Mouse (Mus musculus) hindbrain, embryonic 16.5 days (tissue): ENCODE results near the gene Pla2g12b. TPM values are rescaled to one million over a fixed set of nuclear protein-coding genes. Genes with fewer than 3 reads are reported as not detected.
"Not testable (repeated sequence)": the region's sequence is repeated elsewhere in the genome, so short reads cannot be mapped to it uniquely, and the experiment has no call there.

ENCODE experiments used
- ATAC-seq: fragments of 200-750 bp; cut with Nextera tagmentation; 2 replicates; pipeline ENCODE4 v1.8.0; 2017; ENCODE audit warnings: moderate TSS enrichment, moderate library complexity
- H3K27ac ChIP-seq: fragments of 300-500 bp; sonication (generic); 2 replicates; pipeline ENCODE4 v1.5.1; 2014; ENCODE audit warnings: low read depth, mild to moderate bottlenecking, control low read depth, low read length, moderate library complexity
- H3K27me3 ChIP-seq: fragments of 300-500 bp; sonication (generic); replicated peaks from 2 replicates; pipeline ENCODE4 v1.6.1; 2014; ENCODE audit warnings: low read length; ENCODE audit not compliant: control insufficient read depth, insufficient read depth
- H3K36me3 ChIP-seq: fragments of 300-500 bp; sonication (generic); 2 replicates; pipeline ENCODE4 v1.6.1; 2014; ENCODE audit warnings: mild to moderate bottlenecking, low read length, moderate library complexity, mixed read lengths; ENCODE audit not compliant: control insufficient read depth, insufficient read depth
- H3K4me1 ChIP-seq: fragments of 300-500 bp; sonication (generic); 2 replicates; pipeline ENCODE4 v1.6.1; 2014; ENCODE audit warnings: low read depth, low read length; ENCODE audit not compliant: control insufficient read depth, insufficient read depth
- H3K4me2 ChIP-seq: fragments of 300-500 bp; sonication (generic); 2 replicates; pipeline ENCODE4 v1.6.1; 2014; ENCODE audit warnings: mild to moderate bottlenecking, low read length, control low read depth, moderate library complexity
- H3K4me3 ChIP-seq: fragments of 300-500 bp; sonication (generic); 2 replicates; pipeline ENCODE4 v1.5.1; 2014; ENCODE audit warnings: mild to moderate bottlenecking, low read length, control low read depth, moderate library complexity
- H3K9ac ChIP-seq: fragments of 300-500 bp; sonication (generic); 2 replicates; pipeline ENCODE4 v1.6.1; 2014; ENCODE audit warnings: low read depth, mild to moderate bottlenecking, control low read depth, low read length, moderate library complexity
- H3K9me3 ChIP-seq: fragments of 300-500 bp; sonication (generic); 2 replicates; pipeline ENCODE4 v1.6.1; 2014; ENCODE audit warnings: mild to moderate bottlenecking, low read length, moderate library complexity; ENCODE audit not compliant: control insufficient read depth
- WGBS: fragments of 180-500 bp; shearing (Covaris S2); extraction: QIAGEN DNeasy Blood & Tissue Kit; methylation state at CpG from one replicate; pipeline ENCODE4 v1.1.7; 2014; 5-methylcytosine and 5-hydroxymethylcytosine counted together
- polyA plus RNA-seq: library from polyadenylated mRNA; unstranded; fragments of >200 nt; fragmentation: Nextera tagmentation; extraction: Ambion mirVana; gene quantifications from 2 replicates; pipeline ENCODE4 v1.2.1, GENCODE M21; 2015

Pla2g12b gene
- polyA plus RNA-seq, 1 experiment from 2014 or later, result not detected

DNA sequence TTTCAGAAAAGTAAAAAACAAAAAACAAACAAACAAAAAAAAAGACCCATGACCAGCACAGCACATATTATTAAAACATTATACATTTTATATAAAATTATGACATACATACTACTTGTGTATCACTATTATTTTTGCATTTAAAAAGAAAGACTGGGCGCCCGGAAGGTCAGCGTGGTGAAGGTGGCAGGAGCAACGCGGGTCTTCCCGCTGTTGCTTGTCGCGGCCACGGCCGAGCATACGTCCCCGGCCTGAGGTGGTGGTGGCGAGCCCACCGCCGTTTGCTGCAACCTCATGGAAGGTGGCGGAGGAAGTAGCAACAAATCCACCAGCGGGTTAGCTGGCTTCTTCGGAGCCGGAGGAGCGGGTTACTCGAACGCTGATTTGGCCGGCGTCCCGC lies 8.0 kb upstream of the Pla2g12b start, which contains the start of gene Gm10273:
Gm10273 (plus strand) TSS at position 172 of the 400 bp plus-strand sequence.
- ATAC-seq, H3K36me3 ChIP-seq, H3K27me3 ChIP-seq, H3K9ac ChIP-seq, H3K4me2 ChIP-seq, H3K4me1 ChIP-seq, H3K9me3 ChIP-seq, H3K27ac ChIP-seq, H3K4me3 ChIP-seq: not testable (repeated sequence)
- 95% methylated on average over 10 of the region's 25 CpGs for WGBS

GRCm38 (mm10) chr10:59403793-59404149 lies 311 bp downstream of the Pla2g12b start:
- H3K4me1 ChIP-seq, result no peaks in the 10 kb centered on the region
- H3K36me3 ChIP-seq, result no peaks in the 10 kb centered on the region
- 74% methylated on average over 10 of the region's 10 CpGs for WGBS
- no peak overlapping the region for H3K4me3 ChIP-seq
- no peak overlapping the region for H3K27ac ChIP-seq
- no peak overlapping the region for H3K4me2 ChIP-seq
- ATAC-seq, result no peak
- no peaks in the 10 kb centered on the region for H3K27me3 ChIP-seq
- H3K9me3 ChIP-seq, result peaks cover 2% of the 10 kb centered on the region; the same call in 1 of the 2 replicates
- no peak overlapping the region for H3K9ac ChIP-seq

- Histone ChIP-seq H3K27ac (no peak overlapping the region), H3K4me2 (no peak overlapping the region), H3K4me3 (no peak overlapping the region), H3K4me1 (no peaks in the 10 kb centered on the region), H3K36me3 (no peaks in the 10 kb centered on the region), H3K9me3 (no peaks in the 10 kb centered on the region), H3K27me3 (no peaks in the 10 kb centered on the region), H3K9ac (no peak overlapping the region)
- no peak for ATAC-seq
- 68% methylated on average over 6 of the region's 6 CpGs for WGBS
Observed at GRCm38 (mm10) chr10:59408499-59408898, 5.0 kb downstream of the Pla2g12b start.

DNA sequence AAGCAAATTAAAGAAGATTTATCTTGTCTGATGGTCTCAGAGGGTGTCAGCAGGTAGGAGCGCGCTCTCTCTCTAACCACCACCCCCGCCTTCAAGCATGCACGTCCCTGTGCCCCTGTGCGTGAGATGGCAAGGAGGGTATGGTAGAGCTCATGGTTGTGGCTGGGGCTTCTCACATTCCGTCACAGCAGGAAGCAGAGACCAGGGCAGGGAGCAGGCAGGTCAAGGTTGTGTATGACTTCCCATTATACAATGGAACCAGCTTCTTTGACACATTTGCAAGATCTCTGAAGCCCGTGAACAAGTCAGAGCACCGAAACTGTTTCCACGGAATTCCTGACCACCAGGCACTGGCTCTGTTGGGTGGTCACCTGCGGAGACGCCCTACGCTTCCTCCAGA lies 6.8 kb downstream of the Pla2g12b start:
- WGBS, result 85% methylated on average over 12 of the region's 12 CpGs
- no peaks in the 10 kb centered on the region for H3K27me3 ChIP-seq
- H3K4me2 ChIP-seq, result no peak overlapping the region
- no peaks in the 10 kb centered on the region for H3K4me1 ChIP-seq
- H3K27ac ChIP-seq, result no peak overlapping the region
- H3K36me3 ChIP-seq, result no peaks in the 10 kb centered on the region
- H3K9me3 ChIP-seq, result no peaks in the 10 kb centered on the region
- no peak for ATAC-seq
- H3K9ac ChIP-seq, result no peak overlapping the region
- no peak overlapping the region for H3K4me3 ChIP-seq

- H3K9ac ChIP-seq, result no peak overlapping the region
- ATAC-seq, result no peak
- 92% methylated on average over 4 of the region's 4 CpGs for WGBS
Observed at GRCm38 (mm10) chr10:59413711-59414110, 10.3 kb downstream of the Pla2g12b start.

DNA sequence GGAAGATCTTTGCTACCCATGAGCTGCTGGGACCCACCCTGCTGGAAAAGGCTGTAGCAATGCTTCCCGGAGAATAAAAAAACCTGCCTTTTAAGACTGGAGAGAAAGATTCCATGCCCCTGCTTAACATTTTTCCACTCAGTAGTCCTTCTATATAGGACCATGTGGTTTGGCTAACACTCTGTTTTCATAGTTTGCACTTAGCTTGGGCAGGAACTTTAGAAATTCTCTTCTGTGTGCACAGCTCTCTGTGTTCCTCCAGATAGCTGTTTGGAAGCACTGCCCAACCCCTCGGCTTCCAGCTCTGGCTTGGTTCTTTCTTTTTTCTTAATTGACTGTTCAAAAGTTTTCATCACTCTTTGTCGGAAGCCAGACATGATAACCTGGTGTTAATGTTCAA lies 13.2 kb downstream of the Pla2g12b start:
- Histone ChIP-seq H3K27me3 (no peaks in the 10 kb centered on the region), H3K4me1 (no peaks in the 10 kb centered on the region), H3K9me3 (no peaks in the 10 kb centered on the region), H3K27ac (no peak overlapping the region), H3K4me3 (no peak overlapping the region), H3K9ac (no peak overlapping the region), H3K36me3 (no peaks in the 10 kb centered on the region), H3K4me2 (no peak overlapping the region)
- no peak for ATAC-seq
- WGBS, result 85% methylated on average over 3 of the region's 3 CpGs

More at GRCm38 (mm10) chr10:59413711-59414110, 10.3 kb downstream of the Pla2g12b start:
- no peaks in the 10 kb centered on the region for H3K9me3 ChIP-seq
- no peaks in the 10 kb centered on the region for H3K4me1 ChIP-seq
- H3K4me2 ChIP-seq, result no peak overlapping the region
- H3K27me3 ChIP-seq, result no peaks in the 10 kb centered on the region
- H3K27ac ChIP-seq, result no peak overlapping the region
- H3K36me3 ChIP-seq, result no peaks in the 10 kb centered on the region
- H3K4me3 ChIP-seq, result no peak overlapping the region

DNA sequence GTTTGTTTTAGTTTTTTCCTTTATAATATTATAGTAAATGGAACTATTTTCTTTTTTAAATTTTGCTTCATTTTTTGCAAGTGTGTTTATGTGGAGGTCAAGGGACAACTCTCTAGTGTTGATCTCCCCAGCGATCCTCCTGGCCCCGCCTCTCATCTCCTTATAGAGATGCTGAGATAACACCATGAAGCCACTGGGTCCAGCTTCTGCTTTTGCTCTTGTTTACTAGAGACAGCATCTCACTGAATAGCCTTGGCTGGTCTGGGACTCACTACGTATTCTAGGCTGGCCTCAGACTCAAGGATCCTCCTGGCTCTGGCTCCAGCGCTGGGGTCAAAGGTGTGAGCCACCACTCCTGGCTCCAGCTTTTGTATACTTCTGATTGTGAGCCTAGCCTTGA lies 16.1 kb downstream of the Pla2g12b start:
- Histone ChIP-seq H3K36me3 (no peaks in the 10 kb centered on the region), H3K4me1 (no peaks in the 10 kb centered on the region), H3K27ac (no peak overlapping the region), H3K4me3 (no peak overlapping the region), H3K9me3 (no peaks in the 10 kb centered on the region), H3K27me3 (no peaks in the 10 kb centered on the region), H3K4me2 (no peak overlapping the region), H3K9ac (no peak overlapping the region)
- no peak for ATAC-seq
- WGBS, result 91% methylated on average over 4 of the region's 4 CpGs

GRCm38 (mm10) chr10:59424453-59424852 lies 21.0 kb downstream of the Pla2g12b start:
- Histone ChIP-seq H3K27me3 (no peaks in the 10 kb centered on the region), H3K4me1 (no peaks in the 10 kb centered on the region), H3K36me3 (no peaks in the 10 kb centered on the region), H3K4me3 (no peak overlapping the region), H3K27ac (no peak overlapping the region), H3K9me3 (no peaks in the 10 kb centered on the region), H3K9ac (no peak overlapping the region), H3K4me2 (no peak overlapping the region)
- ATAC-seq, result no peak
- WGBS, result 82% methylated on average over 3 of the region's 3 CpGs

DNA sequence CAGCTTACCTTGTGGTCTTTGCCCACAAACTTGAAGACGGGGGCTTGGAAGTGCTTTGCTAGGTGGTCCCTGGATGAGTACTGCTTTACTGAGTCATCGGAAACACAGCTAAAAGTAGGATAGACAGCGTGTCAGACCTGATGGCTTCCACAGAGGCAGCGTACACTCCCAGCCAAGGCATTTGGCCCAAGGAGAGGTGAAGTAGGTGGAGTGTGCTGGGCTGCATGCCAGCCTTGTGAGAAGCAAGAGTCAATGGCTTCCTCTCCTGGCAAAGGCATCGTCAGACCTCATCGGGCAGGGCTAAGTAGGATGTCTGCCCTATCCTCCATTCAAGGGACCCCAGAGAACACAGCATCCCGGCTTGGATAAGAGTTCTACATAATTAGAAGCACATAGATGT lies 21.9 kb downstream of the Pla2g12b start:
- WGBS, result 75% methylated on average over 7 of the region's 7 CpGs
- Histone ChIP-seq H3K4me2 (no peak overlapping the region), H3K9me3 (no peaks in the 10 kb centered on the region), H3K4me3 (no peak overlapping the region), H3K27me3 (no peaks in the 10 kb centered on the region), H3K4me1 (no peaks in the 10 kb centered on the region), H3K36me3 (no peaks in the 10 kb centered on the region), H3K27ac (no peak overlapping the region), H3K9ac (no peak overlapping the region)
- no peak for ATAC-seq

- Histone ChIP-seq H3K4me1 (no peaks in the 10 kb centered on the region), H3K4me3 (no peak overlapping the region), H3K9ac (no peak overlapping the region), H3K4me2 (no peak overlapping the region), H3K27ac (no peak overlapping the region), H3K36me3 (no peaks in the 10 kb centered on the region), H3K27me3 (no peaks in the 10 kb centered on the region), H3K9me3 (no peaks in the 10 kb centered on the region)
- no peak for ATAC-seq
- 81% methylated on average over 4 of the region's 4 CpGs for WGBS
Observed at GRCm38 (mm10) chr10:59426371-59426770, 22.9 kb downstream of the Pla2g12b start.
